Mouse (Mus musculus): ENCODE data around the gene Cacna1c. TPM values are rescaled to one million over a fixed set of nuclear protein-coding genes. Genes with fewer than 3 reads are reported as not detected.

Gene Cacna1c
- polyA plus RNA-seq (2016; fragmentation: Nextera tagmentation; extraction: Ambion mirVana) = 0.49 and 0.64 TPM in 2 replicates

DNA sequence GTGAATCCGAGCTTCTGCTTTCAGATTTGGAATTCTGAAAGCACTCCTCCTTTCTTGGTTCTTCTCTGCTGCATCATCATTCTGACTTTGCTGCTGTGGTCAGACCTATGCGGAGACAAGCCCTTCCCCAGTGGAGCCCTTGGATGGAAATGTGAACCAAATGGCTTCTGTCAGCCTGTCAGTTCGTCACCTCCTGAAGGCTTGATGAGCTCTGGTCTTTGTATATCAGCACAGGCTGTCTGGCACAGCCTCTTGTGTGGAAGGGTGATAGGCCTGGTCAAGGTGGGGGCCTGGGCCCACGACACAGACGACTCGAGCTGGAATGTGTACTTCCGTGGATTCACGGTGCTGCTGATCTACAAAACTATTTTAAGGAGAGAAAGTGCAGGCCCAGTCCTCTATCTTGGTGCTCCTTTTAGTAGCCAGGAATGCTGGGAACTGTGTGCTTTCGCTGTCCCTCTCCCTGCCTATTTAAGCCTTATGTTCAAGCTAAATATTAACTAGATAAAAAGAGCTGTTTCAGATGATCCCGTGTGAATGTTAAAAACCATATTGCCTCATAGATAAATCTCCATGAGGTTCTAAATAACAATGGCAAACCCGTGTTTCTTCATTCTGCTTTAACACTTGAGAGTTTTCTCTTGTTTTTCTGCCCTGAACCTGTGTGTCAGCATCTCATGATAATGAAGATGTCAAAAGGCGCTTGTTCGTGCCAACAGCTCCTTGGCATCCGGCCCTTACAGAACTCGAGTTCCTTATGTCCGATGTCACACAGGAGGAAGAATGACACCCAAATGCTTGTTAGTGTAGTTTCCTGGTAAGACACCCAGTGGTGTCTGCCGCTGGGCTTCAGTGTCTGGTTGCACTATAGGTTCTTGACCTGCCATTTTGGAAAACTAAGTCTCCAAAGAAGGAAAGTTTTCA lies at the start of gene Cacna1c:
TSS of gene Cacna1c (minus strand) at position 37 of the 924 bp plus-strand sequence.
- ATAC-seq = 0 out of 2 replicates have a peak, but pooled peaks have one; percentile 18
- 57% methylated on average over 17 of the region's 17 CpGs for WGBS (ENCODE audit: insufficient replicate concordance)
- H3K4me1 ChIP-seq = peaks cover 19% of the 10 kb centered on the region
- H3K4me3 ChIP-seq = no peak within 1 kb of the TSS
- H3K4me2 ChIP-seq = no peak within 1 kb of the TSS
- H3K36me3 ChIP-seq = peaks cover 33% of the 10 kb centered on the region
- no peaks in the 10 kb centered on the region for H3K27me3 ChIP-seq (replicated peaks)
- peak within 1 kb of the TSS; percentile 1; the same call in 1 of the 2 replicates for H3K27ac ChIP-seq
- no peaks in the 10 kb centered on the region for H3K9me3 ChIP-seq (replicated peaks)
- no peak within 1 kb of the TSS for H3K9ac ChIP-seq

DNA sequence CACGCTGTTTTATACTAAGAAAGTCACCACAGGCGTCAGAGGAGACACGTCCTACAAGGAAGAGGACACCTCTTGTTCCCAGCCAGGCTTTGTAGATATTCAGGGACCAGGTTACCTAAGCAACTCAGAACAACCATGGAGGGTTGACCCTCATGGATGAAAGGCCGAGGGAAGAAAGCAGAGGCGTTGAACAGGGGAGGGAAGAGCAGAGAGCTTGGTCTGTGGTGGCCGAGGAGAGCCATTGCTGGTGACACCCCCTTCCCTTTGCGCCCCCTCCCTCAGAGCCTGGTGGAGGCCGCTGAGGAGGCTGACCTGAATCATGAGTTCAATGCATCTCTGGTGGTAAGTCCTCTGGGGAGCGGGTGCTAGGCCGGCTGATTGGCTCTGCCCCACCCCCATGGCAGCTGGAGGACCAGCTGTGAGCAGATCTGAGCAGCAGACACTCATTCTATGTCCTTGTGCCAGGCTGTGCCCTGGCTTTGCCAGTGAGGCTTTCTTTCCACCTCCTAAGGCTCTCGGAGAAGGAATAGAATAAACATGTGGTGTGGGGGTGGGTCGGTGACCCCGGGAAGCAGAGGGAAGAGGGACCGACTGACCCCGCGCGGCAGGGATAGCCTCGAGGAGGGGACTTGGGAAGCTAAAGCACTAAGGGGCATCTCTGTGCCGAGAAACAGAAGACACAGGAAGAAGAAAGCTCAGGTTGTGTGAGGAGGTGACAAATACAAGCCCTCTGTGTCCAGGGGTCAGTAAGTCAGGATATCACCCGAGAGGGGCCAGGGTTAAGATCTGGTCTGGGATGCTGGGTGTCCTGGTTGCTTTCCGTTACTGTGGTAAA lies 44.9 kb upstream of the Cacna1c start:
- H3K4me3 ChIP-seq = no peak overlapping the region
- no peaks in the 10 kb centered on the region; the same call in 1 of the 2 replicates for H3K27me3 ChIP-seq (replicated peaks)
- ATAC-seq = no peak
- no peak overlapping the region for H3K27ac ChIP-seq
- H3K9ac ChIP-seq = no peak overlapping the region
- peaks cover 7% of the 10 kb centered on the region for H3K9me3 ChIP-seq (replicated peaks)
- no peaks in the 10 kb centered on the region for H3K4me1 ChIP-seq
- 49% methylated on average over 21 of the region's 21 CpGs for WGBS (ENCODE audit: insufficient replicate concordance)
- no peaks in the 10 kb centered on the region for H3K36me3 ChIP-seq
- H3K4me2 ChIP-seq = no peak overlapping the region

DNA sequence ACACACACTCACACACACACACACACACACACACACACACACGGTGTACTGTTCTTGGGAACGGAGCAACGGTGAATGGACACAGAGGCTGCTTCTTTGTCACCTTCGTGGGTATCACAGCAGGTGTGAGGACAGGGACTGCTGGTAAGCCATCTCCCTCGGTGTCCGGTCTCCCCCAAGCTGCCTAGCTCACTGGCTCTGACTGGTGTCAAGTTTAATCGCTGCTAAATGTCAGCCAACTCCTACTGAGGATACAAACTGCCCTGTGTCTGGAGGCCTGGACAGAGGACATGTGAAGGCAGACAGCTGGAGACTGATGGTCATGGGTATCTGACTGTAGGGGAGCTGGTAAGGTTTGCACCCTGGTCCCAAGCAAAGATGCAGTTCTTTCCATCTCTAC lies 44.0 kb upstream of the Cacna1c start:
- WGBS (ENCODE audit: insufficient replicate concordance) = 58% methylated on average over 7 of the region's 7 CpGs
- no peaks in the 10 kb centered on the region for H3K9me3 ChIP-seq (replicated peaks)
- H3K4me3 ChIP-seq = no peak overlapping the region
- no peak overlapping the region for H3K4me2 ChIP-seq
- H3K27ac ChIP-seq = no peak overlapping the region
- no peaks in the 10 kb centered on the region for H3K36me3 ChIP-seq
- no peaks in the 10 kb centered on the region; the same call in 1 of the 2 replicates for H3K27me3 ChIP-seq (replicated peaks)
- H3K4me1 ChIP-seq = no peaks in the 10 kb centered on the region
- no peak overlapping the region for H3K9ac ChIP-seq
- ATAC-seq = no peak

DNA sequence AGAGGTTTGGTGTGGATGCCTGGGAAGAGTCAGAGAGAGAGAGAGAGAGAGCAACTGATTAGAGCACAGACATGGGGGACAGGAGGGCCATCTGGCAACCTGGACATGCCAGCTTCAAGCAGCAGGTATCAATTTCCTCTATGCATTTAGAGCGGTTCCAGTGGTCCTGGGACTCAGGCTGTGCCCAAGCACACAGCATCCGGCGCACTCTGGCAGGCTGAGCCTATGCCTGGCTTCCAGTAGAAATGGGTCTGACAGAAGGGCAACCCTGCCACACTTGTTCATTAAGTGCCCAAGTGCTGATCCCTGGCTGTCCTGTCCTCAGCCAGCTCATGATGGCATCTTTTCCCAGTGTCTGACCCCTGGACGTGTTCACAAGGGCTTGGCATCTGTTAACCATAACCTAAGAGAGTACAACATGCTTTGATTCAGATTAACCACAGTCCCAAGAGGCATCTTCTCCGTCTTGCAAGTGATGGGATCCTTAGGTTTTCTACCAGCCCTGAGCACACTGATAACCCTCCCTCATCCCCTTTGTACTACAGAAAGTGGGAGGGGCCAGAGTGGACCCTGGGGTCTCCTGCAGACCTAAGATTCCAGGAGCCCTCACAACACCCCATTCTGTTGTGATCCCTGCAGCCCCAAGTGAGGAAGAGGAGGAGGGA lies 43.3 kb upstream of the Cacna1c start:
- Histone ChIP-seq H3K27me3 (replicated peaks) (no peaks in the 10 kb centered on the region; the same call in 1 of the 2 replicates), H3K4me3 (no peak overlapping the region), H3K4me1 (no peaks in the 10 kb centered on the region), H3K9ac (no peak overlapping the region), H3K4me2 (no peak overlapping the region), H3K36me3 (no peaks in the 10 kb centered on the region), H3K27ac (no peak overlapping the region), H3K9me3 (replicated peaks) (no peaks in the 10 kb centered on the region)
- no peak for ATAC-seq
- 61% methylated on average over 5 of the region's 5 CpGs for WGBS (ENCODE audit: insufficient replicate concordance)

DNA sequence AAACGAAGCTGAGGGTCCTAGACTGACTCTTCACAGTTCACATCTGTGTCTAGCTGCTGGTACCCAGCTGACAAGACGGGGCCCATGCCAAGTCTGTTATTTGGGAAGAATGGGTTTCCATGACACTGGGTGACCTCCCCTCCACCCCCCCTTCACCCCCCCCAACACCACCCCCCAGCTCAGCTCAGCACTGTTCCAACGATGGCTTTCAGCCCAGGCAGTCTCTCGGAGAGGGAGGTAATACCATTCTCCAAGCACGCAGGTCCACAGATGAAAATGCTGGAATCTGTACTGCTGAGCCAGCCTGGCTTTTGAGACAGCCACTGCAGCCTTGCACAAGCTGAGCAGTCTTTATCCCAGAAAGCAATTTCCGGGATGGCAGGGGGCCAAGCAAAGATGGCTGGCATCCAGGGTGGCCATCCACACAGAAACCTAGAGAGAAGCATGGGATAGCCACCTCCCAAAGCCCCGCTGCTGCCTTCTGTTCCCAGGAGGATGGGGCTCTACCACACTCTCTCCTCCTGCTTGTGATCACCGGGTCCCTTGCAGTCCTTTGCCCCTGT lies 41.3 kb upstream of the Cacna1c start:
- H3K4me1 ChIP-seq = no peaks in the 10 kb centered on the region
- H3K27me3 ChIP-seq (replicated peaks) = no peaks in the 10 kb centered on the region; the same call in 1 of the 2 replicates
- 54% methylated on average over 8 of the region's 8 CpGs for WGBS (ENCODE audit: insufficient replicate concordance)
- H3K27ac ChIP-seq = no peak overlapping the region
- H3K9ac ChIP-seq = no peak overlapping the region
- H3K4me3 ChIP-seq = no peak overlapping the region
- ATAC-seq = no peak
- H3K9me3 ChIP-seq (replicated peaks) = no peaks in the 10 kb centered on the region
- no peaks in the 10 kb centered on the region for H3K36me3 ChIP-seq
- H3K4me2 ChIP-seq = no peak overlapping the region

DNA sequence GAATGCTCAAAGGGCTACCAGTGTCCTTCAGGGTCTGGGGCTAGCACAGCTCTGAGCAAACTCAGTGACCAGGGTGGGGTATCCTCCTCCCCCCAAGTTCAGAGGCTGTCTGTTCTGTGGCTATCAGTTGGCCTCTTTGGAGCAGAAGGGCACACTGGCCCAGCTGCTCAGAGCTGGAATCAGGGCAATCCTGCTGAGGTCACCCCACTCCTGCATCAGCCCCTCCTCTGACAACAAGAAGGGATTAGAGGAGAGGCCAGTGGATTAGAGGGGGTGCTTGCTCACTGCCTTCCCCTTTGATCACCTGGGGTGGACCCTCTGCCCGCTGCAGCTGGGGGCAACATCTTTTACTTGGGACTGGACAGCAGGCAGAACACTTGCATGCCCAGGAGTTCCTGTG lies 40.0 kb upstream of the Cacna1c start, which contains the start of gene Cacna2d4:
TSS of gene Cacna2d4 (plus strand) at position 286 of the 400 bp plus-strand sequence.
- Histone ChIP-seq H3K9me3 (replicated peaks) (no peaks in the 10 kb centered on the region), H3K27ac (no peak within 1 kb of the TSS), H3K27me3 (replicated peaks) (no peaks in the 10 kb centered on the region), H3K9ac (no peak within 1 kb of the TSS), H3K4me1 (no peaks in the 10 kb centered on the region), H3K36me3 (no peaks in the 10 kb centered on the region), H3K4me3 (no peak within 1 kb of the TSS), H3K4me2 (no peak within 1 kb of the TSS)
- ATAC-seq = no peak
- WGBS (ENCODE audit: insufficient replicate concordance) = 50% methylated on average over 1 of the region's 1 CpGs

DNA sequence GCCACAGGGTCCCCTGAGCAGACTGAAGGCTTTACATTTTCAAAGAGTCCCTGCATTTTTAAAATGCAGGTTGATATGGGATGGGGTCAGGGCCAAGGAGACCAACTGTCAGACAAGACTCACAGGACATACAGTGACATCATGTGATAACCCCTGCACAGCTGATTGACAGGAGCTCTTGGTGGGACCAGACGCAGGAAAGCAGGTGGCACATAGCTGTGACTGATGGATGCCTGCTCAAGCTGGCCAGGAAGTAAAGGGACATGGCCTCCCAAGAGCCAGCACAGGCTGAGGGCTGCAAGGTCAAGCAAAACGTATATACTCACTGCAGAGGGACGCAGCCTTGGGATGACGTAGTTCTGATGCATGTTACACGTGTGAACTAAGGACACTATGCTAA lies 39.2 kb upstream of the Cacna1c start:
- no peak for ATAC-seq
- H3K27me3 ChIP-seq (replicated peaks) = no peaks in the 10 kb centered on the region
- no peak overlapping the region for H3K4me2 ChIP-seq
- H3K27ac ChIP-seq = no peak overlapping the region
- H3K9ac ChIP-seq = no peak overlapping the region
- 60% methylated on average over 5 of the region's 5 CpGs for WGBS (ENCODE audit: insufficient replicate concordance)
- no peaks in the 10 kb centered on the region for H3K4me1 ChIP-seq
- H3K36me3 ChIP-seq = no peaks in the 10 kb centered on the region
- H3K9me3 ChIP-seq (replicated peaks) = no peaks in the 10 kb centered on the region
- H3K4me3 ChIP-seq = no peak overlapping the region

DNA sequence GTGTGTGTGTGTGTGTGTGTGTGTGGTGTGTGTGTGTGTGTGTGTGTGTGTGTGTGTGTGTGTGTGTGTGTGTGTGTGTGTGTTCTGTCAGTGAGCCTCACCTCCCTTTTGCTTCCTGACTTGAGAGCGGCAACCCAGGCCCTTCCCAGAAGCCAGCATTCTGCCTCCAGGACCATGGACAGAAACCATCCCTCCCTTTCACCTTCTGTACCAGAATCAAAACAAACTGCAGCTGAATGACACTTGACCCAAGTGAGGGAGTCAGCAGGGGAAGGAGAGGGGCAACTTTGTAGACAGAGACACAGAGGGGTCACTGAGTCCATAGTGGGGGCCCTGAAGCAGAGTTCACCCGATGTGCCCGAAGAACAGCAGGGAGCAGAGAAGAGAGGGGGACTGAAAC lies 36.8 kb upstream of the Cacna1c start:
- ATAC-seq = no peak
- H3K27ac ChIP-seq = no peak overlapping the region
- WGBS (ENCODE audit: insufficient replicate concordance) = 43% methylated on average over 3 of the region's 3 CpGs

DNA sequence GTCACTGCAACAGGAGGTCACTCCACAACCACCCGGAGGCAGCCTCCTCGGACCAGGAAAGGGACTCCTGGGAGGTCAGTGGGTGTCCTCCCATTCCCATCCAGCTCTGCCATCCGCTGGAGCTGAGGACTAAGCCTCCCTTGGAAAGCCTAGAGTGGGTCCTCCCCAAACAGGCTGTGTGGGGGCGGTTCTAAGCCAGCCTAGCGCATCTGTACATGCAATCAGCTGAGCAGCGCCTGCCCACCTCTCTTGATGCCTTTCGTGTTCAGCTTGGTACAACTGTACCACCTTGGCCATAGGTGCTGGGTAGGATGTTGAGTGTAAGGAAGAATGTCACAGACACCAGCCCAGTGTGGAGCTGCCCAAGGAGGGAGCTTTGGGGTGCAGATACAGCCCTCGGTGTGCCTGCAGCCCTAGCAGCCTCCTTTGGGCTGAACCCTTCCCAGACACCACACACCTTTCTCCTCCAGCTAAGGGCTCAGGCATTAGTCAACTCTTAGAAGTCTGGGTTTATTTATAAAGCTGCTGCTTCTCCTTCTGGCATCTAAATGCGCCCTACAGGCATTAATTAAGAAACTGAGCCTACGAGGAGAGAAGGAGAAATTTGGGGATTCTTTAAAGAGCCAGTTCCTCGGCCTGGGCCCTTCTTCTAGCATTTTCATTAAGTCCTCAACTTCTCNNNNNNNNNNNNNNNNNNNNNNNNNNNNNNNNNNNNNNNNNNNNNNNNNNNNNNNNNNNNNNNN lies 32.8 kb upstream of the Cacna1c start:
- WGBS (ENCODE audit: insufficient replicate concordance) = 64% methylated on average over 11 of the region's 11 CpGs
- no peaks in the 10 kb centered on the region for H3K27me3 ChIP-seq (replicated peaks)

More for the DNA sequence above, 36.8 kb upstream of the Cacna1c start:
- Histone ChIP-seq H3K9me3 (replicated peaks) (no peaks in the 10 kb centered on the region), H3K4me2 (no peak overlapping the region), H3K36me3 (no peaks in the 10 kb centered on the region), H3K4me3 (no peak overlapping the region), H3K9ac (no peak overlapping the region), H3K4me1 (no peaks in the 10 kb centered on the region), H3K27me3 (replicated peaks) (no peaks in the 10 kb centered on the region)

DNA sequence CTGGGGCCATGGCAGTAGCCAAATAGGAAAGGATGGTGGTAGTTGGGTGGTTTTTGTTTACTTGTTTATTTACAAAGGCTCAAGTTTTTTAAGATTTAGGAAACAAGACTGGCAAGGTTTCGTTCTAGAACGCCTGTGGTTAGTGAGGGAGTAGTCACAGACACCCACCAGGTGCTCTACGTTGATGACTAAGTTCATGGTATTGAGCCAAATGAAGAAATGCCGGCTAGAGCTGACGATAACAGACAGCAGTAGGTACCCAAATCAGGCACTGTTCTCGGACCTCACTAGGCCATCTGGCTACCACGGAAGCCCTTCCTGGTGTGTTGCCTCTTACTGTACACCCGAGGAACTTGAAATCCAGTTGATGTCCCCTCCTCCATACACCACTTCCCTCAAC lies 30.8 kb upstream of the Cacna1c start:
- 70% methylated on average over 8 of the region's 8 CpGs for WGBS (ENCODE audit: insufficient replicate concordance)
- no peak for ATAC-seq
- Histone ChIP-seq H3K9me3 (replicated peaks) (no peaks in the 10 kb centered on the region), H3K27me3 (replicated peaks) (no peaks in the 10 kb centered on the region), H3K27ac (no peak overlapping the region), H3K36me3 (no peaks in the 10 kb centered on the region; the same call in 1 of the 2 replicates), H3K4me1 (0 out of 2 replicates have a peak, but pooled peaks cover 6% of the 10 kb centered on the region), H3K4me3 (no peak overlapping the region), H3K4me2 (no peak overlapping the region), H3K9ac (no peak overlapping the region)

More for the DNA sequence above, 32.8 kb upstream of the Cacna1c start:
- no peak overlapping the region for H3K4me3 ChIP-seq
- H3K4me1 ChIP-seq = no peaks in the 10 kb centered on the region
- H3K4me2 ChIP-seq = no peak overlapping the region
- ATAC-seq = no peak
- H3K9ac ChIP-seq = no peak overlapping the region
- H3K27ac ChIP-seq = no peak overlapping the region
- no peaks in the 10 kb centered on the region for H3K36me3 ChIP-seq
- no peaks in the 10 kb centered on the region for H3K9me3 ChIP-seq (replicated peaks)

DNA sequence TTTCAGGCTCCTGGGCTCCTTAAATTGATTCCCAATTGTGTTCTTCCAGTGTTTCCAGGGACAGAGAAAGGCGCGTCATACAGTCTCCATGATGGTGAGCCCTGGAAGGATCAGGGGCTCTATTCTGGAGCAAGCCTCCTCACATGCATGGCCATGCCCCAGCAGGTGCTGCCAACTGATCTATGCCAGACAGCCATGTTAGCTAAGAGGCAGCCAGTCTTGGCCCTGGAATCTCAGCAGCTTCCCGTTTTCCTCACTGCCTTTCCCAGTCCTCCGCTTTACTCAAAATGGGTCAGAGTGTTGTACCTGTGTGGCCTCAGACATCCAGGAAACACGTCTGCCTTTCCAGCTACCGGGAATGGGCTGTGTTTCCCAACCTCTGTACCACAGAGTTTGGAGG lies 29.5 kb upstream of the Cacna1c start:
- H3K4me2 ChIP-seq = no peak overlapping the region
- ATAC-seq = no peak
- no peaks in the 10 kb centered on the region for H3K9me3 ChIP-seq (replicated peaks)
- no peak overlapping the region for H3K9ac ChIP-seq
- peaks cover 3% of the 10 kb centered on the region; the same call in 1 of the 2 replicates for H3K36me3 ChIP-seq
- no peak overlapping the region for H3K4me3 ChIP-seq
- H3K27ac ChIP-seq = no peak overlapping the region
- 78% methylated on average over 6 of the region's 6 CpGs for WGBS (ENCODE audit: insufficient replicate concordance)
- 0 out of 2 replicates have a peak, but pooled peaks cover 6% of the 10 kb centered on the region for H3K4me1 ChIP-seq
- H3K27me3 ChIP-seq (replicated peaks) = no peaks in the 10 kb centered on the region

Measured in liver, embryonic 12.5 days (tissue).